Mouse (Mus musculus) stomach, postnatal 0 days (tissue): ENCODE measurements at regions not wholly inside any gene's neighbourhood (a gene's known extent, or its start where the extent isn't known, plus 50 kb on each side); places are given as distances from the start of the nearest gene placed in this dataset.

Source experiments
- ATAC-seq: fragments of 200-750 bp; cut with Nextera tagmentation; 2 replicates; pipeline ENCODE4 v1.8.0; 2017; ENCODE audit not compliant: low FRiP score, low TSS enrichment
- DNase-seq: peaks from one replicate; pipeline ENCODE4 v3.0.0-alpha.2; 2016; ENCODE audit warnings: low spot score
- H3K27ac ChIP-seq: fragments of 300-500 bp; sonication (generic); replicated peaks from 2 replicates; pipeline ENCODE4 v1.5.1; 2014; ENCODE audit warnings: mild to moderate bottlenecking, control low read depth
- H3K27me3 ChIP-seq: fragments of 300-500 bp; sonication (generic); 2 replicates; pipeline ENCODE4 v1.6.1; 2014; ENCODE audit warnings: low read length; ENCODE audit not compliant: control insufficient read depth, insufficient read depth
- H3K36me3 ChIP-seq: fragments of 300-500 bp; sonication (generic); 2 replicates; pipeline ENCODE4 v1.6.1; 2014; ENCODE audit warnings: low read length, mixed read lengths; ENCODE audit not compliant: control insufficient read depth, insufficient read depth
- H3K4me1 ChIP-seq: fragments of 300-500 bp; sonication (generic); replicated peaks from 2 replicates; pipeline ENCODE4 v1.6.1; 2014; ENCODE audit warnings: antibody characterized with exemption; ENCODE audit not compliant: control insufficient read depth, insufficient read depth
- H3K4me2 ChIP-seq: fragments of 300-500 bp; sonication (generic); replicated peaks from 2 replicates; pipeline ENCODE4 v1.6.1; 2014; ENCODE audit warnings: low read depth, mild to moderate bottlenecking, control low read depth, moderate library complexity
- H3K4me3 ChIP-seq: fragments of 300-500 bp; sonication (generic); 2 replicates; pipeline ENCODE4 v1.5.1; 2014; ENCODE audit warnings: low read depth, low read length, control low read depth
- H3K9ac ChIP-seq: fragments of 300-500 bp; sonication (generic); 2 replicates; pipeline ENCODE4 v1.6.1; 2014; ENCODE audit warnings: mild to moderate bottlenecking, low read length, control low read depth, mixed read lengths
- H3K9me3 ChIP-seq: fragments of 300-500 bp; sonication (generic); 2 replicates; pipeline ENCODE4 v1.6.1; 2016; ENCODE audit warnings: low read length; ENCODE audit not compliant: control insufficient read depth
- CTCF ChIP-seq: IDR thresholded peaks from 2 replicates; pipeline ENCODE4 v1.5.1; 2016; ENCODE audit warnings: antibody characterized with exemption, low read depth, mild to moderate bottlenecking, moderate library complexity
- EP300 ChIP-seq: optimal IDR thresholded peaks from 2 replicates; pipeline ENCODE3; 2016; ENCODE audit warnings: antibody characterized with exemption
- WGBS: fragments of 180-500 bp; shearing (Covaris S2); extraction: QIAGEN DNeasy Blood & Tissue Kit; methylation state at CpG from one replicate; pipeline ENCODE4 v1.1.7; 2014; 5-methylcytosine and 5-hydroxymethylcytosine counted together

GRCm38 (mm10) chr16:29849511-29849910 is 214.7 kb upstream of the Hes1 start:
- Histone ChIP-seq H3K9ac (no peak overlapping the region), H3K4me3 (no peak overlapping the region), H3K9me3 (no peaks in the 10 kb centered on the region), H3K4me1 (no peaks in the 10 kb centered on the region), H3K36me3 (no peaks in the 10 kb centered on the region), H3K27me3 (no peaks in the 10 kb centered on the region), H3K4me2 (no peak overlapping the region), H3K27ac (no peak overlapping the region)
- ATAC-seq (no peak), DNase-seq (no peak)
- no peak for TF ChIP-seq CTCF
- TF ChIP-seq EP300 = no peak
- WGBS = 66% methylated on average over 7 of the region's 7 CpGs

GRCm38 (mm10) chr16:29850616-29851015 is 213.6 kb upstream of the Hes1 start:
- no peaks in the 10 kb centered on the region for H3K27me3 ChIP-seq
- no peak for DNase-seq
- H3K4me2 ChIP-seq = no peak overlapping the region
- no peak overlapping the region for H3K27ac ChIP-seq
- WGBS = 85% methylated on average over 3 of the region's 3 CpGs
- TF ChIP-seq EP300 = no peak
- no peak for TF ChIP-seq CTCF
- no peaks in the 10 kb centered on the region for H3K9me3 ChIP-seq
- ATAC-seq = no peak
- no peaks in the 10 kb centered on the region for H3K4me1 ChIP-seq
- no peak overlapping the region for H3K9ac ChIP-seq
- H3K4me3 ChIP-seq = no peak overlapping the region
- H3K36me3 ChIP-seq = no peaks in the 10 kb centered on the region

GRCm38 (mm10) chr16:29851827-29852226 is 212.4 kb upstream of the Hes1 start:
- H3K4me2 ChIP-seq = no peak overlapping the region
- H3K9ac ChIP-seq = no peak overlapping the region
- no peaks in the 10 kb centered on the region for H3K9me3 ChIP-seq
- H3K27ac ChIP-seq = no peak overlapping the region
- H3K4me3 ChIP-seq = no peak overlapping the region
- 38% methylated on average over 9 of the region's 9 CpGs for WGBS
- no peaks in the 10 kb centered on the region for H3K27me3 ChIP-seq
- H3K4me1 ChIP-seq = no peaks in the 10 kb centered on the region
- DNase-seq (no peak), ATAC-seq (no peak)
- no peaks in the 10 kb centered on the region for H3K36me3 ChIP-seq
- TF ChIP-seq CTCF (no peak), EP300 (no peak)

DNA sequence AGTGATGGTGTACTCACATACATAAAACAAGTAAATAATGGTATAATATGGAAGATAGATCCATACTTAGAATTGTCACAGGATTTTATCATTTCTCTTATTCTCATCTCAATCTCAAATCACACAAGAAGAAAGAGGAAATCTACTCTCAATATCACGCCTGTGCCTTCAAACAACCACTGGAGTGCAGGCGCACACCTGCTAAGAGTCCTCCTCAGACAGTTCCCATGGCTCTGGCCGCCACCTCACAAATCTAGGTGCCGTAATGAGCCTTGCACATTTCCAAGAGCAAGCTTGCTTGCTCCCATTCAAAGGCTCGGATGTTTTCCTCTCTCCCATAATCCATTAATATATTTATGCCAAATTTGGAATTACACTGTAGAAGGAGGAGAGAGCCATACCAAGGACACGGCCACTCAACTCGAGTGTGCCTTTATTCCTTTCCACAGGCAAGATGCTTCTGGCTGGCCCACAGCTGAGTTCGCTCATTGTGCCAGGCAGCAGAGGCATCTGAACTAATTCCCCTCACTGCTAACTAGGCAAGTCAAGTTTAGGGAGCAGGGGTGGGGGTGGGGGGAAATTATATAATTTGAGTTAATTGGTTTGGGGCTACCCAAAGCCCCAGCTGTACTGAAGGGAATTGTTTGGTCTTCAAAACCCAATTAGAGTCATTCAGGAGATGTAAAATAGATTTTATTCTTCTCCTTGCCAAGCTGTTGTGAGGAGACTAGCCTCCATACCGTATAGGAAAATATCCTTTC is 209.2 kb upstream of the Hes1 start:
- Histone ChIP-seq H3K4me3 (no peak overlapping the region), H3K4me1 (no peaks in the 10 kb centered on the region), H3K4me2 (no peak overlapping the region), H3K27ac (no peak overlapping the region), H3K9me3 (no peaks in the 10 kb centered on the region), H3K27me3 (no peaks in the 10 kb centered on the region), H3K36me3 (no peaks in the 10 kb centered on the region), H3K9ac (no peak overlapping the region)
- WGBS = 81% methylated on average over 9 of the region's 9 CpGs
- ATAC-seq = no peak
- DNase-seq = no peak
- TF ChIP-seq CTCF (0 out of 2 replicates have a peak, but pooled peaks have one; percentile 32), EP300 (no peak)

DNA sequence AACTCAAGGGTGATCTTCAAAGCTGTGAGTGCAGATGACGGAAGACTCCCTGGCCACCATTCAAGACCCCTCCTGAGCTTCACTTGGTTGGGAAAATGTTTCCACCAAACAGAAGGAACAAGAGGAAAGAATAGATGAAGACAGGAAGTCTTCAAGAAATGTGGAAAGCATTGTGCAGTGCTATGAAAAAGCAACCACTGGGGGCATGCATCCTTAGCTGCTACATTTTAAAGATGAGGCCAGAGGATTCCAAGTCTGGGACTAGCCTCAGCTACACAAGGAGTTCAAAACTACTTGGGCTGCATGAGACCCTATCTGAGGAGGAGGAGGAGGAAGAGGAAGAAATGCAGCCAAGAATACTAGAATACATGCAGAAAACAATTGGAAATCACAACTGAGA is 207.6 kb upstream of the Hes1 start:
- no peak overlapping the region for H3K4me3 ChIP-seq
- H3K4me1 ChIP-seq = no peaks in the 10 kb centered on the region
- WGBS = 88% methylated on average over 1 of the region's 1 CpGs
- H3K27me3 ChIP-seq = no peaks in the 10 kb centered on the region
- H3K4me2 ChIP-seq = no peak overlapping the region
- ATAC-seq (no peak), DNase-seq (no peak)
- H3K27ac ChIP-seq = no peak overlapping the region
- no peak overlapping the region for H3K9ac ChIP-seq
- no peaks in the 10 kb centered on the region for H3K36me3 ChIP-seq
- TF ChIP-seq EP300 (no peak), CTCF (peak; percentile 56)
- H3K9me3 ChIP-seq = no peaks in the 10 kb centered on the region

DNA sequence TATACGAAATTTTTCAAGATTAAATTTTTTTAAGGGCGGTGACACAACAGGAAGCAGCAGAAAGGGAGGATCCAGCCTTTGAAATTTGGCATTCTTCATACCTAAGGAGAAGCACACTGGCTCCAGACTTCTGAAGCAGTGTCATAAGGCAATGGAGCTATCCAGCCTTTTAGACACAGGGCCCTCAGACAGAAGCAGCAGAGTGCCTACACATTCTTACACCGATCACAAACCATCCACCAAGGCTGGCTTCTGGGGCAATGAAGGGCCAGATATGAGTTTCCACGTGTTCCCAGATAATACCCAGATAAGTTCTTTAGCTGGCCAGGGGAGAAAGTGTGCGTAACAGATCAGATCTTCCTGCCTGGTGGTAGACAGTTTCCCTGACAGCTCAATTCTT is 205.5 kb upstream of the Hes1 start:
- Histone ChIP-seq H3K27ac (no peak overlapping the region), H3K4me1 (no peaks in the 10 kb centered on the region), H3K9ac (no peak overlapping the region), H3K9me3 (no peaks in the 10 kb centered on the region), H3K36me3 (no peaks in the 10 kb centered on the region), H3K4me3 (no peak overlapping the region), H3K27me3 (no peaks in the 10 kb centered on the region), H3K4me2 (no peak overlapping the region)
- WGBS = 59% methylated on average over 5 of the region's 5 CpGs
- no peak for DNase-seq
- no peak for TF ChIP-seq EP300
- TF ChIP-seq CTCF = no peak
- no peak for ATAC-seq
